Mouse (Mus musculus) lung, adult 2 months (tissue): Measurements from ENCODE around the gene Hltf.

Experiments used
- CTCF ChIP-seq: fragments of 200-500 bp; IDR thresholded peaks from 2 replicates; pipeline ENCODE4 v1.5.1; 2011; ENCODE audit warnings: mild to moderate bottlenecking, low read length, control low read depth; ENCODE audit not compliant: insufficient read depth
- POLR2A ChIP-seq: fragments of 200-500 bp; IDR thresholded peaks from 2 replicates; pipeline ENCODE4 v1.6.1; 2011; ENCODE audit warnings: low read depth, mild to moderate bottlenecking, control low read depth, low read length, borderline replicate concordance; ENCODE audit errors: extremely low read depth

DNA sequence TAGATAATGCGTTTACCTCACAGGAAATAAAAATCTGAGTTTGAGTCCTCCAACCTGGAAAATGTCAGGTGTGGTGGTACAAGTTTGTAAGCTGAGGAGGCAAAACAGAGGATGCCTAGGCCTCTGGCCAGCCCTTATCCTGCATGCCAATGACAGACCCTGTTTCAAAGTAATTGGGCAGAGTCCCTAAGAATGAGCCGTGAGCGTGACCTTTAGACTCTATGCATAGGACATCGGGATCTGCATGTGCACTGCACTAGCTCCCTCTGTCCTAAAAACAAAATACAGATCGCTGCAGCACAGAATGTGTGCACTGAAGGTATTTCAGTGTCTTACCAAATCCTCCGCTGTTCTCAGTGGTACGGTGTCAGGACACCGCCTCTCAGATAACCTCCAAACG lies 47.1 kb upstream of the Hltf start:
- TF ChIP-seq CTCF (no peak), POLR2A (no peak)
